Mouse (Mus musculus) neural tube, embryonic 13.5 days (tissue): ENCODE data around the gene Pde4c. TPM values are rescaled to one million over a fixed set of nuclear protein-coding genes. Genes with fewer than 3 reads are reported as not detected.

Experiments used
- ATAC-seq: fragments of 200-750 bp; cut with Nextera tagmentation; 2 replicates; pipeline ENCODE4 v1.8.0; 2017; ENCODE audit warnings: low read depth, mild to moderate bottlenecking, moderate TSS enrichment, moderate library complexity
- H3K27ac ChIP-seq: fragments of 300-500 bp; sonication (generic); replicated peaks from 2 replicates; pipeline ENCODE4 v1.5.1; 2015; ENCODE audit warnings: moderate library complexity, mild to moderate bottlenecking, inconsistent platforms
- H3K27me3 ChIP-seq: fragments of 300-500 bp; sonication (generic); 2 replicates; pipeline ENCODE4 v1.6.1; 2015; ENCODE audit warnings: mild to moderate bottlenecking, inconsistent platforms
- H3K36me3 ChIP-seq: fragments of 300-500 bp; sonication (generic); 2 replicates; pipeline ENCODE4 v1.6.1; 2015; ENCODE audit warnings: mild to moderate bottlenecking, inconsistent platforms
- H3K4me1 ChIP-seq: fragments of 300-500 bp; sonication (generic); replicated peaks from 2 replicates; pipeline ENCODE4 v1.6.1; 2015; ENCODE audit warnings: inconsistent platforms
- H3K4me2 ChIP-seq: fragments of 300-500 bp; sonication (generic); 2 replicates; pipeline ENCODE4 v1.6.1; 2015; ENCODE audit warnings: inconsistent platforms, mild to moderate bottlenecking, moderate library complexity
- H3K4me3 ChIP-seq: fragments of 300-500 bp; sonication (generic); 2 replicates; pipeline ENCODE4 v1.5.1; 2015; ENCODE audit warnings: mild to moderate bottlenecking, inconsistent platforms
- H3K9ac ChIP-seq: fragments of 300-500 bp; sonication (generic); 2 replicates; pipeline ENCODE4 v1.6.1; 2015; ENCODE audit warnings: moderate library complexity, mild to moderate bottlenecking, inconsistent platforms
- H3K9me3 ChIP-seq: fragments of 300-500 bp; sonication (generic); 2 replicates; pipeline ENCODE4 v1.6.1; 2016; ENCODE audit warnings: inconsistent platforms
- WGBS: fragments of 180-500 bp; shearing (Covaris S2); methylation state at CpG from one replicate; pipeline ENCODE4 v1.1.7; 2015; 5-methylcytosine and 5-hydroxymethylcytosine counted together
- polyA plus RNA-seq: library from polyadenylated mRNA; unstranded; fragments of >200 nt; fragmentation: Nextera tagmentation; extraction: Ambion mirVana; gene quantifications from 2 replicates; pipeline ENCODE4 v1.2.1, GENCODE M21; 2015

The Pde4c gene
- polyA plus RNA-seq, 1 experiment from 2014 or later, result 0.18 TPM

DNA sequence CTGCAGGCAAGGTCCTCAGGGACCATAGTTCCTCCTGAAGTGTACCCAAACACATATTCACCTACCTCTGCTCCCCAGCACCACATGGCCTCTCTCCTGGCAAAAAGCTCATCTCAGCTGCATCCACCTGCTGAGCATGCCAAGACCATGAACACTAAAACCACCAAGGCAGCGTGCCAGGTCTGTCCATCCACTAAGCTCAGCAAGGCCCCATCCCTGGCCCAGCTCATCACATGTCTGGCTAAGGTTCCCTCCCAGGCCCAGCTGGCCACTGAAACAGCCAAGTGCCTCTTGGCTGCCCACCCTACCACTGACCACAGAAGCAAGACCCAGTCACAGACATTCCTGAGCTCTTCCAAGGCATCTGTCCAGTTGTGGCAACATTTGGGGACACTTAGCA is 13.2 kb upstream of the Pde4c start:
- WGBS, result 96% methylated on average over 1 of the region's 1 CpGs
- no peak overlapping the region for H3K9ac ChIP-seq
- ATAC-seq, result no peak

DNA sequence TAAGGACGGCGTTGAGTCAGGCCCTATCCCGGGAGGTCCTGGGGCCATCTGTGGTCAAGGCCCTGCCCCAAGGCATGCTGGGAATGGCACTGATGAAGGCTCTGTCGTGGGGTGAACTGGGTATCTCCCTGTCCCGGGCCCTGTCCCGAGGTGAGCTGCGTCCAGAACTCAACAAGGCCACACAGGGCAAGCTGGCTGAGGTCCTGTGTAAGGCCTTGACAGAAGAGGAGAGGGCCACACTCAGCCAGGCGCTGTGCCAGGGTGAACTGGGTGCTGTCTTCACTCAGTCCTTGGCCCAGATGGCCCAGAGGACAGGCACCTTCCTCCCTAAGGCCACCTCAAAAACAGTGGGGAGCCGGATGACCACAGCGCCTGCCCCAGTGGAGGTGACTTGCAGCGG is 12.5 kb upstream of the Pde4c start:
- H3K27me3 ChIP-seq, result no peaks in the 10 kb centered on the region
- H3K9me3 ChIP-seq, result no peaks in the 10 kb centered on the region
- ATAC-seq, result no peak
- no peak overlapping the region for H3K4me2 ChIP-seq
- H3K27ac ChIP-seq, result no peak overlapping the region
- no peak overlapping the region for H3K4me3 ChIP-seq
- 0 out of 2 replicates have a peak, but pooled peaks cover 6% of the 10 kb centered on the region for H3K36me3 ChIP-seq
- no peak overlapping the region for H3K9ac ChIP-seq
- 85% methylated on average over 11 of the region's 11 CpGs for WGBS
- H3K4me1 ChIP-seq, result no peaks in the 10 kb centered on the region

More for the DNA sequence above, 13.2 kb upstream of the Pde4c start:
- Histone ChIP-seq H3K4me3 (no peak overlapping the region), H3K27me3 (no peaks in the 10 kb centered on the region), H3K4me1 (no peaks in the 10 kb centered on the region), H3K4me2 (no peak overlapping the region), H3K9me3 (no peaks in the 10 kb centered on the region), H3K27ac (no peak overlapping the region), H3K36me3 (0 out of 2 replicates have a peak, but pooled peaks cover 6% of the 10 kb centered on the region)

DNA sequence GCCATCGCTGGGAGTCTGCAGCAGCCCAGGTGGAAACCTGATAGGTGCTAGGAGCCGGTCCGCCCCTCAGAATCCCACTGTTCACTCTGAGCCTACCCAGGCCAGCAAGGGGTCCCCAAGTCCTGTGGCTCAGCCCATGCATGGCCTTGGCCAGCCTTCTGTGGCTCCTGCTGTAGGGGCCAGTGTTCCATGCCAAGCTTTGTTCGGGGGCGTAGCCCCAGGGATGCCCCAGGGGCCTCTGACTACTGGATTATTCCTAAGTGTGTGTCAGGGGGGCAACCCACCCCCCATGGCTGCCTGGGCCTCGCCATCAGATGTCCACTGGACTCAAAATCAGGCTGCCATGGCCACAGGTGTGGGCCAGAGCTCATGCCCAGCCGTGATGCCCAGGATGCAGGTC is 9.5 kb upstream of the Pde4c start:
- Histone ChIP-seq H3K36me3 (0 out of 2 replicates have a peak, but pooled peaks cover 6% of the 10 kb centered on the region), H3K4me1 (peaks cover 2% of the 10 kb centered on the region; the same call in 1 of the 2 replicates), H3K9ac (no peak overlapping the region), H3K27ac (no peak overlapping the region), H3K27me3 (peaks cover 7% of the 10 kb centered on the region; the same call in 1 of the 2 replicates), H3K4me3 (no peak overlapping the region), H3K4me2 (no peak overlapping the region), H3K9me3 (no peaks in the 10 kb centered on the region)
- WGBS, result 84% methylated on average over 7 of the region's 7 CpGs
- no peak for ATAC-seq

DNA sequence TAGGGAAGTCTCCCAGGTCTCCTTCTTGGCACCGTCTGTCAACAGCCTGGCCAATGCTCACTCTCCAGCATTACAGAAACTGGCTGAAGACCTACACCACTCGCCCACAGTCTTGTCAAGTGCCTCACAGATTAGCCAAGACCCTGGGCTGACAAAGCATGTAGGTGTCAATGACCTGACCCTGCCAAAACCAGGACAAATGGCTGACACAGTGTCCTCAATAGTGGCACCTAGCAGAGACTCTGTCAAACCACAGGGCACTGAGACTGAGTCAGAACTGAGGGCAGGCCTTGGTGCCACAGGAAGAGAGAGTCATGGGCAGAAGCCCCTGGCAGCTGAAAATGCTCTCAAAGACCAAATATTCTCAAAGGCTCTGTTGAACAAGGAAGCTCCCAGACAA is 8.4 kb upstream of the Pde4c start:
- Histone ChIP-seq H3K4me3 (no peak overlapping the region), H3K9me3 (no peaks in the 10 kb centered on the region), H3K4me2 (no peak overlapping the region), H3K27me3 (peaks cover 16% of the 10 kb centered on the region; the same call in 1 of the 2 replicates), H3K9ac (no peak overlapping the region), H3K4me1 (peaks cover 2% of the 10 kb centered on the region; the same call in 1 of the 2 replicates), H3K27ac (no peak overlapping the region), H3K36me3 (no peaks in the 10 kb centered on the region)
- 54% methylated on average over 2 of the region's 2 CpGs for WGBS
- ATAC-seq, result no peak

DNA sequence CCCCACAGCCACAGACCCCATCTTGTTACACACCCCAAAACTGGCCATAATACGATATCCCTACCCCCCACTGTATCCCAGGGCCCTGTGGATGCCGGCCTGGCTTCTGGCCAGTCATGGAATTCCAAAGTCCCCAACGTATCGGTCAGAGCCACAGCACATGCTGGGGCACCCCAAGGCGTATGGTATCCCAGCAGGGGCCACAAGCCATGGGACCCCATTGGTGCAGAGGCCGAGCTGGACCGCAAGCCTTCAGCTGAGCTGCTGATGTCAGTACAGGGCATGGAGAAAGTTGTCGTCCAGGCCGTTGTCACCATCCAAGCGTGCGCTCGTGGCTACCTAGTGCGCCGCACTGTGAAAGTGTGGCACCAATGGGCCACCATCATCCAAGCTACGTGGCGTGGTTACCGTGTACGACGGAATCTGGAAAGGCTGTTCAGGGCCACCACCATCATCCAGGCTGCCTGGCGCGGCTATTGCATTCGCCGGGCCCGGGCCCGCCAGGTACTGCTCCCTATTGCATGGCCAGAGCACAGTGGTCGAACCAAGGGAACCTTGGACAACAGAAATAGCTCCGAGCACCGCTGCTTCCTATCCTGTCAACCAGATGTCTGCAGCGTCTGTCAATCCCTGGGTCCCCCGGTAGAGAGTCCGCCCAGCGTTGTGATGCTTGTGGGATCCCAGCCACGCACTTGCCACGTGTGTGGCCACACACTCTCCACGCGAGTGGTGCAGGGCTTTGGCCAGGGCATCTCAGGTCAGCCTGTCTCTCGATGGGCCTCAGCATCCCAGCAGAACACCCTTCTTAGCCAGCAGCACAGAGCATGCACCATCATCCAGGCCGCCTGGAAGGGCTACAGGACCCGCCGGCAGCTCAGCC is 6.8 kb upstream of the Pde4c start:
- no peak for ATAC-seq
- Histone ChIP-seq H3K27ac (no peak overlapping the region), H3K9me3 (no peaks in the 10 kb centered on the region), H3K4me3 (no peak overlapping the region), H3K27me3 (peaks cover 17% of the 10 kb centered on the region; the same call in 1 of the 2 replicates), H3K4me2 (no peak overlapping the region), H3K4me1 (peaks cover 2% of the 10 kb centered on the region; the same call in 1 of the 2 replicates), H3K9ac (no peak overlapping the region), H3K36me3 (no peaks in the 10 kb centered on the region)
- 85% methylated on average over 40 of the region's 40 CpGs for WGBS

- Histone ChIP-seq H3K9ac (peak within 1 kb of the TSS; percentile 31; the same call in 1 of the 2 replicates), H3K27me3 (peaks cover 17% of the 10 kb centered on the region; the same call in 1 of the 2 replicates), H3K9me3 (no peaks in the 10 kb centered on the region), H3K27ac (no peak within 1 kb of the TSS), H3K4me2 (no peak within 1 kb of the TSS), H3K4me3 (no peak within 1 kb of the TSS), H3K36me3 (no peaks in the 10 kb centered on the region), H3K4me1 (peaks cover 2% of the 10 kb centered on the region; the same call in 1 of the 2 replicates)
- WGBS, result 4% methylated on average over 19 of the region's 19 CpGs
- peak; percentile 12; the same call in 1 of the 2 replicates for ATAC-seq
Measured at GRCm38 (mm10) chr8:70718297-70718696, 5.2 kb upstream of the Pde4c start, which contains the start of gene Gm3336. Gene Gm3336 (plus strand): TSS chr8:70718543.

DNA sequence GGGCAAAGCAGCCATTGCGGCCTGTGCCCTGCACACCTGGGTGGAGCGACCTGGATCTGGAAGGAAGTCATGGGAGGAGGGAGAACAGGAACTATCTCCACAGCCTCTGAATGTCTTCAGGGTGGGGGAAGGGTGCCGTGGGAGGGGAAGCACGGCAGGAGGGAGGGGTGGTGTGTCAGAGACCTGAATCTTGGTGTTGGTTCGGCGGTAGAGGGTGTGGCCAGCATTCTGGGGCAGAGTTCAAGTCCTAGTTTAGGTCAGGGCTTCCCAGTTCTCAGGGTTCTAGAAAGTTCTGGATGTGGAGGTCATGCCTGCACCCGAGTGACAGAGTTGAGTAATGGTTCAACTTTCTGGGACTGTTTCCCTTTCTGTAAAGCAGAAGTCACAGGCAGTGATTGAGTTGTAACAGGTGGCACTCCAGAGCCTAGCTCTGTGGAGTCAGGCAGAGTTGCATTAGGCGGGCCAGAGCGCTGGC is 3.7 kb upstream of the Pde4c start:
- Histone ChIP-seq H3K4me3 (no peak overlapping the region), H3K27ac (no peak overlapping the region), H3K9me3 (no peaks in the 10 kb centered on the region), H3K9ac (no peak overlapping the region), H3K4me2 (no peak overlapping the region), H3K4me1 (peaks cover 2% of the 10 kb centered on the region; the same call in 1 of the 2 replicates), H3K27me3 (peaks cover 17% of the 10 kb centered on the region; the same call in 1 of the 2 replicates), H3K36me3 (no peaks in the 10 kb centered on the region)
- no peak for ATAC-seq
- WGBS, result 66% methylated on average over 9 of the region's 9 CpGs

GRCm38 (mm10) chr8:70720739-70721138 is 2.8 kb upstream of the Pde4c start:
- H3K27ac ChIP-seq, result no peak overlapping the region
- H3K9me3 ChIP-seq, result no peaks in the 10 kb centered on the region
- no peaks in the 10 kb centered on the region for H3K36me3 ChIP-seq
- H3K4me3 ChIP-seq, result no peak overlapping the region
- WGBS, result 6% methylated on average over 3 of the region's 3 CpGs
- no peak overlapping the region for H3K4me2 ChIP-seq
- H3K9ac ChIP-seq, result no peak overlapping the region
- H3K4me1 ChIP-seq, result peaks cover 2% of the 10 kb centered on the region; the same call in 1 of the 2 replicates
- peaks cover 17% of the 10 kb centered on the region; the same call in 1 of the 2 replicates for H3K27me3 ChIP-seq
- peak; percentile 64 for ATAC-seq

GRCm38 (mm10) chr8:70721601-70722000 is 1.9 kb upstream of the Pde4c start:
- peaks cover 23% of the 10 kb centered on the region for H3K27me3 ChIP-seq
- peaks cover 2% of the 10 kb centered on the region; the same call in 1 of the 2 replicates for H3K4me1 ChIP-seq
- ATAC-seq, result no peak
- no peaks in the 10 kb centered on the region for H3K9me3 ChIP-seq
- H3K9ac ChIP-seq, result no peak overlapping the region
- 88% methylated on average over 8 of the region's 8 CpGs for WGBS
- no peak overlapping the region for H3K4me2 ChIP-seq
- H3K4me3 ChIP-seq, result no peak overlapping the region
- no peak overlapping the region for H3K27ac ChIP-seq
- no peaks in the 10 kb centered on the region for H3K36me3 ChIP-seq

DNA sequence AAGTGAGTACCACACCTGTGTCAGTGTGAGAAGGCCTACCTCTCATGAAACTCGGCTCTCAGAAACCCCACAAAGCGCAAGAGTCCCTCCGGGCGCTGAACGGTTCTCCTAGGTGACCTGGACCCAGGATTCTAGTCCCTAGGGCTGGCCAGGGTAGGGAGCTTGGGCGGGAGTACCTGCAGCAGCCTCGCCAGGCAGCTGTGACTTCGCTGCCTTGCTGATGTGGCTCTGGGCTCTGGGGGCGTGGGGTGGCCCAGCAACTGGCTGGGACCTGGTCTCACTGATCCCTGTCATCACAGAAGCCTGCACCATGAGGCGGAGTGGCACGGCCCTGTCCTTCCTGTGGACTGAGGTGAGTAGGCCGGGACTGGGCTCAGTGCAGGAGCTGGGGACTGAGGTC is 696 bp downstream of the Pde4c start:
- Histone ChIP-seq H3K9ac (no peak overlapping the region), H3K4me3 (no peak overlapping the region), H3K9me3 (no peaks in the 10 kb centered on the region), H3K27me3 (peaks cover 39% of the 10 kb centered on the region), H3K27ac (no peak overlapping the region), H3K4me1 (no peaks in the 10 kb centered on the region), H3K4me2 (no peak overlapping the region), H3K36me3 (no peaks in the 10 kb centered on the region)
- WGBS, result 77% methylated on average over 12 of the region's 12 CpGs
- ATAC-seq, result no peak

DNA sequence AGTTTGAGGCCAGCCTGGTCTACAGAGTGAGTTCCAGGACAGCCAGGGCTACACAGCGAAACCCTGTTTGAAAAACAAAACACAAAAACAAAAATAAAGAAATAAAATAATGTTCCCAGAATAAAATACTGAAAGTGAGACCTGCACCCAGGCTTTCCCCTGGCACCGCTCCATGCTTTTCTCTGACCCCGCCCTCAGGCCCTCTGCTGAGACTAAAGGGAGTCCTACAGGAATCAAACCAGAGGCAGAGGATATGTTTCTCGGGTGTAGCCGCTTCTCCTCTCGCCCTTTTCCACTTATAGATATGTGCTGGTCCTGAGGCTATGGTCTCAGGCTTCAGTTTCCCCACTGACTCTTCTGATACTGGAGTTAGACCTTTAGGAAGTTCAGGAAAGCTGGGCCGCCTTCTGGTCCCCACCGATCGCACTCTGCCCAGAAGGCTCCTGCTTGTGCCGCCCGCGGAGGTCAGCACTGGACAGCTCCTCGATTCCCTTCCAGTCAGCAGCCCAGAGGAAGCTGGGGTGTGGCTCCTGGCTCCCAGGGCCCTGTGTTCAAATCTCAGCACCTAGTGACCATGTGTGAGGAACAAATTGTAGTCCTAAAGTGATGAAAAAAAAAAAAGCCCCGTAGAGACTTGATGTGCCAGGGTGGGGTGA is 2.4 kb downstream of the Pde4c start:
- Histone ChIP-seq H3K36me3 (no peaks in the 10 kb centered on the region), H3K4me2 (no peak overlapping the region), H3K27ac (no peak overlapping the region), H3K4me3 (no peak overlapping the region), H3K9me3 (no peaks in the 10 kb centered on the region), H3K27me3 (peaks cover 47% of the 10 kb centered on the region), H3K9ac (no peak overlapping the region), H3K4me1 (peaks cover 5% of the 10 kb centered on the region)
- WGBS, result 26% methylated on average over 14 of the region's 14 CpGs
- ATAC-seq, result no peak

DNA sequence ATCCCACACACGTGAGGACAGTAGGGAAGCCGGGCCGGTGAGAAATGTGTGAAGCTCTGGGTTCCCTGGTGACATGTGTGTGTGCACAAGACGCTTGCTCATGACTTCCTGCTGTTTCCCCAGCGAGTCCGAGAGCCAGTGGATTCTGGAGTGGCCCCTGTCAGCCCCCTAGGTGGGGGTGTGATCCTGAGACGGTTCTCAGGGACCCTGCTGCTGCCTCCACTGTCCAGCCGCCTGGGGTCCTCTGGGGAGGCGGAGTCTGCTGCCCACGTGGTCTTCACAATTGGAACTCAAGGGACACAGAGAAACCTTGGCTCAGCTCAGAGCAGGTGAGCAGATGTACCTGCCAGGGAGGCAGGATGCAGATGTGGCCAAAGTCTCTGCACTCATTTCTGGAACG is 3.2 kb downstream of the Pde4c start:
- Histone ChIP-seq H3K9ac (no peak overlapping the region), H3K9me3 (no peaks in the 10 kb centered on the region), H3K27me3 (peaks cover 55% of the 10 kb centered on the region), H3K4me3 (no peak overlapping the region), H3K4me1 (peaks cover 5% of the 10 kb centered on the region), H3K4me2 (no peak overlapping the region), H3K27ac (no peak overlapping the region), H3K36me3 (no peaks in the 10 kb centered on the region)
- no peak for ATAC-seq
- WGBS, result 46% methylated on average over 11 of the region's 11 CpGs
